Mouse (Mus musculus): ENCODE results near the gene Ptpn12.

DNA sequence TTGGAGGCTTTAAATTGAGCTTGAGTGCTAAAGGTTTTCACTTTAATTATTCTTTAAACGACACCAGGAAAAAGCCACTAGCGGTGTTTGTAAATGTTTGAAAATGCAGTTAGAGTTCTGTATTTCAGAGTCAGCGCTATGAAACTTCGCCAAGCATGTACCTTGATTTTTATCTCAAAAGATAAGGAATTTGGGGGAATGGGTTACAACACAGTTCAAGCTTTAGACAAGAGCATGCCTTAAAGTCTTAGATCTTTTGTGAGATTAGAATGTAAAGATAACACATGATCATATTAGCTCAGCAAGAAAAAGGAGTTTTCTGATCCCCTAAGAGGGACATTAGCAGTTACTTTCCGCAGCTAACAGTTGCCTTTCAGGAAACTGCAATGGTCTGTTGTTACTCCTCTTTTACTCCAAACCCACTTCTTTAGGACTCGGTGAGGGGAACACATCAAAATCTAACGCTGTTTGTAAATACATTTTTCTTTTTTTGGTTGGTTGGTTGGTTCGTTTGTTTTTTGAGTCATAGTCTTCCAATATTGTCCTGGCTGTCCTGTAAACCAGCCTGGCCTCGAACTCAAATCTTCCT is 103.3 kb downstream of the Ptpn12 start:
- TF ChIP-seq CTCF (IDR thresholded peaks at IDR 0.05; ENCODE audit: insufficient read depth, low read length) = no peak
- no peak for TF ChIP-seq POLR2A (IDR thresholded peaks at IDR 0.05; ENCODE audit: borderline replicate concordance, extremely low read depth, low read depth, low read length)

Measured in lung, adult 2 months (tissue).